Comparison of ENCODE assay signal across 9 mouse cellular contexts in the genomic region with DNA sequence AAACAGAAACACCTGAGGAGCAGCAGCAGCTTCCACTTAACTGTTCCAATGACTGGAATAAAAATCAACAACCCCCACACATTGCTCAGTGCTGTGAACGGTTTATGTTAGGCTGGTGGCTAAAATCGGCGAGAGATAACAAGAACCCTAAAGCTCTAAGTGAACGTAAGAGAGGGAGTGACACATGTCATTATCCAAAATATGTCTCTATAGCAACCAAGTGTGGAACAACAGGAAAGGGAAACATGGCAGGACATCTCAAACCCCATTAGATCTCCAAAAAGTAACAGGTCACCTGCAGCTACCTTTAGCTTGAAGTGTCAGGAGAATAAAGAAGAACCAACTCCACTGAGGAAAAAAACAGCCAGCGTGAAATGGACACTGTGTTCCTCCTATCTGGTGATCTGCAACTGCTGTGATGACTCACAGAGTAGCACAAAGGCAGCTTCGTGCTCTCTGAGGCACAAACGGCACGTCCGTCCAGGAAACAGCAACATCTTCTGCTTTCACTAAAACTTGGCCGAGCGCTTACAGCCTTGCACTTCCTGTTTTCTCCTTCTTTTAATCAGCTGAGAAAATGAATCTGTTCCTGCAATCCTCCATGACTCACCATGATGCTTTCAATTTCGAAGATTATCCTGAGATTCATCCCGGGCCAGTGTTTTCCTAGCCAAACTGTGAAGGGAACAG. TPM values are rescaled to one million over a fixed set of nuclear protein-coding genes. Genes with fewer than 3 reads are reported as not detected.
DNase-seq lines count a peak whose midpoint lies in the region; ATAC-seq lines count a peak whose summit lies in the region.
"Had no signal": no experiment of that assay in that cellular context is flagged by ENCODE, and none has a peak within 500 bp of the region (broad histone marks: within the 10 kb centered on the region; RNA-seq: fewer than 3 reads in every experiment).

No protein-coding gene starts in this region.

- H3K4me2 ChIP-seq in embryonic facial prominence, embryonic 15.5 days (replicated peaks): 0 out of 2 replicates have a peak overlapping the region, but pooled peaks have one; percentile 8
- no peak overlapping the region for H3K4me2 ChIP-seq in forebrain, embryonic 13.5 days
- H3K4me2 ChIP-seq: neural tube, embryonic 13.5 days had no signal

- H3K9me3 ChIP-seq in embryonic facial prominence, embryonic 15.5 days (replicated peaks): no peaks in the 10 kb centered on the region
- no peaks in the 10 kb centered on the region for H3K9me3 ChIP-seq in forebrain, embryonic 13.5 days (replicated peaks)
- H3K9me3 ChIP-seq: neural tube, embryonic 13.5 days had no signal

- peak; percentile 8 for DNase-seq in kidney, adult 18-20 months
- no peak for DNase-seq in kidney, adult 11 months
- peak; percentile 74 to 76 for DNase-seq in B cell, adult 2 months
- DNase-seq in monocyte, adult 2 months (ENCODE audit: low read depth in 1 of 2, low spot score in 2 of 2): peak; percentile 28 to 30
- no peak for DNase-seq in embryo, embryonic 11 days

- no peak overlapping the region for H3K27ac ChIP-seq in embryonic facial prominence, embryonic 15.5 days (replicated peaks)
- no peak overlapping the region for H3K27ac ChIP-seq in forebrain, embryonic 13.5 days
- H3K27ac ChIP-seq: neural tube, embryonic 13.5 days had no signal

- H3K4me3 ChIP-seq in embryonic facial prominence, embryonic 15.5 days (replicated peaks): no peak overlapping the region
- H3K4me3 ChIP-seq in forebrain, embryonic 13.5 days: no peak overlapping the region
- H3K4me3 ChIP-seq: neural tube, embryonic 13.5 days had no signal

- no peak for ATAC-seq in embryonic facial prominence, embryonic 15.5 days (ENCODE audit: insufficient number of reproducible peaks, low FRiP score, low TSS enrichment, low read depth)
- peak; percentile 77 for ATAC-seq in inflammation-experienced regulatory T-cells, adult 6 months
- no peak for ATAC-seq in forebrain, embryonic 13.5 days

- 48% methylated on average over 13 of the region's 13 CpGs for WGBS in embryonic facial prominence, embryonic 15.5 days
- 85% methylated on average over 13 of the region's 13 CpGs for WGBS in forebrain, embryonic 13.5 days

- no peaks in the 10 kb centered on the region for H3K4me1 ChIP-seq in embryonic facial prominence, embryonic 15.5 days
- no peaks in the 10 kb centered on the region for H3K4me1 ChIP-seq in forebrain, embryonic 13.5 days
- H3K4me1 ChIP-seq: neural tube, embryonic 13.5 days had no signal

- no peaks in the 10 kb centered on the region for H3K36me3 ChIP-seq in embryonic facial prominence, embryonic 15.5 days
- no peaks in the 10 kb centered on the region for H3K36me3 ChIP-seq in forebrain, embryonic 13.5 days (ENCODE audit: poor library complexity, severe bottlenecking)
- H3K36me3 ChIP-seq: neural tube, embryonic 13.5 days had no signal

- no peaks in the 10 kb centered on the region for H3K27me3 ChIP-seq in embryonic facial prominence, embryonic 15.5 days
- no peaks in the 10 kb centered on the region for H3K27me3 ChIP-seq in forebrain, embryonic 13.5 days
- H3K27me3 ChIP-seq: neural tube, embryonic 13.5 days had no signal

- H3K9ac ChIP-seq in embryonic facial prominence, embryonic 15.5 days: no peak overlapping the region
- H3K9ac ChIP-seq in forebrain, embryonic 13.5 days: no peak overlapping the region
- H3K9ac ChIP-seq: neural tube, embryonic 13.5 days had no signal

RNA-seq across cellular contexts. Expression of gene Tigd2, which starts 23.5 kb away (rescaled TPM):
- 13.1 and 13.3 TPM in 2 replicates for polyA plus RNA-seq in embryonic facial prominence, embryonic 15.5 days (2015; fragmentation: Nextera tagmentation; extraction: Ambion mirVana)
- polyA plus RNA-seq in inflammation-experienced regulatory T-cells, adult 6 months (2017; shearing (Covaris generic)): 10 to 100 TPM; 17.4 to 31.5 (median 30.5) TPM
- 8.4 and 9.0 TPM in 2 replicates for polyA plus RNA-seq in forebrain, embryonic 13.5 days (2015; fragmentation: Nextera tagmentation; extraction: Ambion mirVana)

Comparison
In these comparisons a context has a peak if more than half of its experiments do, and no peak if none do; other contexts are left out.
1. DNase-seq: peak in kidney, adult 18-20 months (single experiment), B cell, adult 2 months (2 of 2) and monocyte, adult 2 months (2 of 2); none in kidney, adult 11 months (single experiment) and embryo, embryonic 11 days (single experiment).